Mouse (Mus musculus) left cerebral cortex, adult 11 months (tissue): ENCODE data around the gene Jmjd7.

Source experiments
- DNase-seq: peaks from one replicate; pipeline ENCODE4 v3.0.0; 2022; ENCODE audit warnings: low spot score

The Jmjd7 gene

DNA sequence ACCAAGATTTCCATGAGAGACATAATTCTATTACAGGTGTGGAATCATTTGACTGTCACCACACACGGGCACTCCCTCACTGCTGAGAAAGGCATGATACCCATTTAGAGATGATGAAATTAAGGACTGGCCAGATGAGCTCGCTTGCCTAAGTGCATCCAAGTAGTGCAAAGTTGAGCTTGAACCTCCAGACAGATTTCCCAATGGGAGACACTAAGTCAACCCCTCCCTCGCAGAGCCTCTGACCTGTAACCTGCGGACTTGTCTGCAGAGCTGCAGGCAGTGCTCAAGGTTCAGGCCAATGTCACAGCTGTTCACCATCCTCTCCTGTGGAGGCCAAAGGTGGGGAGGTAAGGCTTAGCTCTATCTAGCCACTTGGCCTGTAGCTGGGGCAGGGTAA is 31.5 kb downstream of the Jmjd7 start:
- no peak for DNase-seq

DNA sequence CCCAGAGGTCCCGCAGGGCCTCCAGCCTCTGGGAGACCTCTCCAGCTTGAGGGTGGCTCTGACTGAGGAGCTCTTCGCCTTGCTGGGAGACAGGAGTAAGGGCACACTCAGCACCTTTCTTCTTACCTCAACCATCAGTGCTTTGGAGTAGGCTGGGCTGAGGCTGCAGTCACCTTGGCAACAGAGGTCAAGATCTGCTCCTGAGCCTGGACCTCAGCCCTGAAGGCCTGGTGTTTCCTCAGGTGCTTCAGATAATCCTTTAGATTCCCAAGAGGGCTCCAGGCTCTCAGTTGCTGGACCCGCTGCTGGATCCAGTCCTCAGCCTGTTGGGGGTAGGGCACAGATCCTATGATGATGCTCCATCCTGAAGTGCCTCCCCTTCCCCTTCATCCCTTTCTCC is 32.2 kb downstream of the Jmjd7 start:
- no peak for DNase-seq

DNA sequence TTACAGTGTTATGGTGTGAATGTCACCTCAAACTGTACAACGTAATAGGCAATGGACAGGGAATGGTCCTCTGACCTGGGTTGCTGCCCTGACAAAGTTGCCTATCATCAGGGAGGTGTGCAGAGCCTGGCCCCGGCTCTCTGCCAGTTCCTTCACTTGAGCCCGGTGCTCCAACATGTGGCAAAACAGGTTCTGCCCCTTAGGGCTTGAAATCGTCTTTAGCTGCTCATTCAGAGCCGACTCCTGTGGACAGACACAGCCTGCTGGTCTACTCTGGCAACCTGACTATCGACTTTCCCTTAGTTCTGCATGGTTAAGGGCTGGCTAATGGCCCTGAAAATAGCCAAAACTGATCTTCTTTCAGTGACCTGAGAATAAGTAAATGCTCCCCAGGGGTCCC is 32.9 kb downstream of the Jmjd7 start:
- DNase-seq: no peak

DNA sequence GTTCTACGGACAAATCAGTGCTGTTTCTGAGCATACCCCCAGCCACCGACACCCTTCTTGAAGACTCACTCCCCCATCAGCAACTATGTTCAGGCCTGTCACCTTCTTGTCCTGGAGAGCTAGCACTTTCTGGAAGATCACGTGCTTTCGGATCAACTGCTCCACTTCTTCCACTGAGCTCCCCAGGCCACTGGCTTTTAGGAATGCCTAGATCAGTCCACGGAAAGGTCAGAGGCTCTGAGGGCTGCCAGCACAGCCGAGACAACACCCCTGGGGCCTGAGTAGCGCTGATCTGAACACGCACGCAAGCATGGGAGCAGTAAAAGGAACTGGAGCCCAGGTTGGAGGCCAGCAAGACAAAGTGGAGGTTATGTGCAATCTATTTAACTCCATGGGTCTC is 33.4 kb downstream of the Jmjd7 start:
- DNase-seq: no peak

DNA sequence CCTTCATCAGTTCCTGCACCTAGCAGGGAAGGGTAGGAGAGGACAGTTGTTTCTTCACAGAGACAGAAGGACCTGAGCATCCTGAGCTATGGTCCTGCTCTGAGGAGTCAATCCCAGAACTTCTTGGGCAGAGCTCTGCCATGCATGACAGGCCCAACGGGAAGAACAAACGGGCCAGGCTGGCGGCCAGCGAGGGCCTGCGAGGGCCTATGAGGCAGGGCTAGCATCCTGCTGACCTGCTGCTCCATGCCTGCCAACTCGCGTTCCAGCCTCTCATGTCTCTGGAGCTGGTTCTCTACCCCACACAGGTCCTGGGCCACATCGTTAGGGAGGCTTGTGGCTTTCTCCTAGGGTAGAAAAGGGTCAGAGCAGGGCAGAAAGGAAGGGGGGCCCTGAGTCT is 35.0 kb downstream of the Jmjd7 start:
- no peak for DNase-seq

DNA sequence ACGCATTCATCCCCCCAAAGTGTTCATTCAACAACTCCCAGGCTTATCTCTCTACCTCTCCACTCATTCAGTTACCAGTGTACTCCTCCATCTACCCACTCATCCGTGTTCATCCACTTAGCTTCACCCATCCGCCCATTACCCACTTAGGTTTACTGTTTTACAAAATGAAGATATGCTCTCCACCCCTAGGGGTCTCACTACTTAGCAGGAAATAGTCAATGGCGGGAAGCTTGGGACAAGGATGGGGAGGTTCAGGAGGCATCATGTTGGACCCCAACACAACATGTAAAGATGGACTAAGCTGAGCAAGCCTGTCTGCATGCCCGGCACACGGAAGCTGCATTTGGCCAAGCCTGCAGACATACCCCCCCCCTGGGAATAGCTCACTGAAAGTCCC is 37.4 kb downstream of the Jmjd7 start:
- no peak for DNase-seq

DNA sequence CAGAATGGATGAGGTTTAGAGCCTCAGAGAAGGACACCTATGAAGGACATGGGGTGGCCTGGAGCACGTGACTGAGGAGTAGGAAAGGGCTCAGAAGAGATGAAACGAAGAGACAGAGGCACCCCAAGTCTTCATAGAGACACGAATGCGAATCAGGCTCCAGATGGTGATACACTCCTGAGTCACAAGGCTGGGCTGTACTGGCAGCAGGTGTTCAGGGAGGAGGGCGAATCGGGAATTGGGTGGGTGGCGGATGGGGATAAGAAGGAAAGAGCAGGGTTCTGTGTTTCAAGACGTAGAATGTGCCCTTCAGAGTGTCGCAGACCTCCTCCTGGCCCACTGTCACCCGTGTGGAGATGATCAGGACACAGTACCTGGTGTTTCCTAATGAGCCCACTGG is 38.0 kb downstream of the Jmjd7 start:
- no peak for DNase-seq

DNA sequence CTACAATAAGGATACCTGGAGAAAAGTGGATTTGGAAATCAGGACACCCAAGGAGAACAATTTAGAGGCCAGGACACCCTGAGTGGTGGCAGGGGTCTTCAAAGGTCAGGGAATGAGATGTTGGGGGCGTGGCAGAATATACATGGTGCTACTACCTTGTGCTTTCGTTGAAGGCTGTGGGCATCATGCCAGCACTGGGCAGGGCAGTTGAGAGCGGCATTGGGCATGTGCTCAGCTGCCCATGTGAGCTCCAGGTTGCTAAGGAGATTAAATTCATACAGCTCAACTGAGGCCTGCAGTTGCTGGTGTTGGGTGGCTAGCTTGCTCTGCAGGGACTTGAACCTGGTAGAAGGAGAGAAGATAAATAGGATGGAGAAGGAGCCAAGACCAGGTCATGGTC is 38.9 kb downstream of the Jmjd7 start:
- DNase-seq: no peak

DNA sequence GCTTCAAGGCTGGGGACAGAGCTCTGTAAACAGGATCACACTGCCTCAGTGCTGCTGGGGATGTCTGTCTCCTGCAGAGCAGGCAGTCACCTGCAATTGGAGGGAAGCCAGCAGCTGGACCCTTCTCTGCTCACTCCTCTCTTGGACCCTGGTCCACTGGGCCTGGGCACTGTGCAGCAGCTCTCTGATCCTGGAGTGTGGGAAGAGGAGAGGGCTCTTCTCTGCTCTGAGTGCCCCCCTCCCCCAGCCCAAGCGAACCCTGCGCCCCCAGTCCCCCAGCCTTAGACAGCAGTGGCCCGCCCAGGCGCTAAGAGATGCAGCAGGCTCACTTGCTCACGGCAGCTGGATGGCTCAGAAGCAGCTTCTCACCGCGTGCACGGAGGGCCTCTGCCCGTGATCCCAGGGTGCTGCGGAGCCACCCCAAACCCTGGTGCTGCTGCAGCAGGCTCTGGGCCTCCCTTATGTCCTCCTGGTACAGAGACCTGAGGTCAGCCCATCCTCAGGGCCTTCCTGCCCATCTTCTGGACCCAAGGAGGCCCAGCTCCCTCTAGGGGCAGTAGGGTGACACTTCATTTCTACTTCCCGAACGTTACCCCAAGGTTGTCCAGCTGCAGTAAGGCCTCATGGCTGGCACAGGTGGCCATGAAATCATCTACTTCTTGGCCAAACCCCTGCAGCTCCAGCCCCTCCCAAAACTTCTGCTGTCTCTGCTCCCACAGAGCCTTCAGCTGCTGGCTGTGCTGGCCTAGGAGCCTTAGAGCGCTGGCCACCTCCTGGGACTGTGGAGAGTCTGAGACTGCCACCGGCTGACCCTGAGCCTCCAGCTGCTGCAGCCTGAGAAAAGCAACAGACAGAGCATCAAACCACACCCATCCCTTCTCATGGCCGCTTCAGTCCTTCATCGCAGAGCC is 41.5 kb downstream of the Jmjd7 start:
- DNase-seq: no peak

DNA sequence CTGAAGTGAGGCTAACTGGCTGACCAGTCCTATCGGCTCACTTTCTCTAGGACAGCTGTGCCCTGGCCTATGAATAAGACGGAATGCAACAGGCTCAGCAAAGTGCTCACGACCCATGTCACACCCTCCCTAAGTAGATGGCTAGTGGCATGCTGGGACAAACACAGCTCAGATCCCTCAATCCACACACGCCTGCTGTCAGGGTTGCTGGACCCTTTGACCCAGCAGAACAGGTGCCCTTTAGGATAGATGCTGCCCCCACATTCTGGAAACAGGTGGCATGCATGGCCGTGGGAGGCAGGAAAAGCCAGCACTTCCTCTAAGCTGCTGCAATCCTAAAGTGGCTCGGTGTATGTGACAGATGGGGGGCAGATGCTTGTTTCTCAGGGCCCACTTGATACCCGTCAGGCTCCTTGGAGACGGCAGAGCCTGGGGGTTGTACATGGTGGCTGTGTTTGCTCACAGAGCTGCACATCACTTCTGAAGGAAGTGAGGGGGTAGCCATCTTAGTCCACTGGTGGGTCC is 42.2 kb downstream of the Jmjd7 start:
- peak; percentile 37 for DNase-seq

DNA sequence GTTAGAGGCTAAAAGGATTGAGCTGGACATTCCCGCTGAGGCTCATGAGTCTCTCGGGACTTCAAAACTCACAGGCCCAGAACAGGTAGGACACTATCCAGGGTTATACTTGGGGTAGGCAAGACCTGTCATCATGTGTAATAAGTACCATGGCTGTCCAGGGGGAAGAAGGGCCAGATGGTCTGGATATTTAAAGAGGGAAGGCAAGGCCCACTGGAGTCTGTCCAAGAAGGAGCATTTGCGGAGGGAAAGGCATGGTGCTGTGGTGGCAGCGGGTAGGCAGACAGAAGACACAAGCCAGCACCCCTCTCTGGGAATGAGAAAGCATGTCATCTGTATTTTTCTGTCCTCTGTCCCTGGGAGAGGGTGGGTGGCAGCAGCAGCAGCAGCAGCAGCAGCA is 46.8 kb downstream of the Jmjd7 start:
- DNase-seq: no peak

DNA sequence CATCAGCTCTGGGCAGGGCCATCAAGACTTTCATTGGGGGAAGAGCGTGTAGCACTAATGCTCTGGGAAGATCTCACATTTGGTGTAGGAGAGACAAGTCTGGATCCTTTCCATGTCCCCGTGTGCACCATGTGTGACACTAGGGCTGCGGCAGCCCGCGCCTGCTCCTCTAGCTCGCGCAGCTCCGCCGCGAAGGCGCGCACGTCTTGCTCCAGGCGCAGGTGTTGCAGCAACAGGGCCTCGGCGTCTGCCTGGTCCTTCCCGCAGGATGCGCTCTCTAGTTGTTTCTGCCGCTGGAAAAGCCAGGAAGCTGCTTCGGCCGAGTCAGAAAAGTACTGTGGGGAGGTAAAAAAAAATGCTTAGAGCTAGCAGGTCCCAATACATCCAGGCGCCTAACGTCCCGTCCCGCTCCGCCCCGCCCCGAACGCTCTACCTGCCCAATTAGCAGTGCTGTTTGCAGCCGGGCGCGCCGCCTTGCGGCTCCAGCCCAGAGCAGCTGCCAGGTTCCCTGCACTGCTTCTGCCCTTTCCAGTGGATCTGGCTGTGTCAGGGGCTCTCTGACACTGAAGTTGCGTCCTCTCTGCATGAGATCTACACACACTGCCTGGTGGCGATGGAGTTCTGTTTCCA is 48.9 kb downstream of the Jmjd7 start:
- peak; percentile 35 for DNase-seq
